Mouse (Mus musculus): ENCODE measurements at regions not wholly inside any gene's neighbourhood (a gene's known extent, or its start where the extent isn't known, plus 50 kb on each side); places are given as distances from the start of the nearest gene placed in this dataset.

DNA sequence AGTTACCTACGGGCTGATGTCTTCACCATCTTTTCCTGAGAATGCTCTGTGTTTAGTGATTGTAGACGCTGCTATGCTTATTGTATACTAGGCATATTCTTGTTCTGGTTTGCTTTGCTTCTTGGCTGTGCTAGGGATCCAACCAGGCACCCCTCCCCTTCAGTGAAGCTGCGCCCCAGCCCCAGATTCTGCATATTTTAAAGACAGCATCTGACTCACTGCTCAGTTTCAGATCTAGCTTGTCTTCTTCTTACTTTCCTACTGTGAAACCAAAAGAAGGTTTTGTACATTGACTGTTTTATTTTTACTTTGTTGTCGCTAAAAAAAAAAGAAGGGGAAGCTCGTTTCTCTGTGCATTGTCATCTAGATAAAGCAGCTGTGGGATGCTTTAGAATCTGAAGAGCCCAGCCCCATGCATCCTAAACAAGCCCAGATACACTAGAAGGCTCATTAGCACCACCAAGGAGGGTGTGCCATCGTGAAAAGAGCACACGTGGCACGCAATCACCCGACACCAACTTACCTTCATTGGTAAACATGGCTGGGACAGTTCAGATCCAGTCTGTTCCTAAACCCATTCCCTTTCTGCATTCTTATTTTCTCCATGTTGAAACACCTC lies 83.7 kb upstream of the Phyhipl start:
- no peak for DNase-seq (ENCODE audit: low spot score in 2 of 2)

- DNase-seq (ENCODE audit: low spot score in 2 of 2): no peak
Measured at GRCm38 (mm10) chr10:70738686-70739085, 82.9 kb upstream of the Phyhipl start.

GRCm38 (mm10) chr10:70733956-70734355 lies 78.2 kb upstream of the Phyhipl start:
- DNase-seq (ENCODE audit: low spot score in 2 of 2): no peak

GRCm38 (mm10) chr10:70733478-70733877 lies 77.7 kb upstream of the Phyhipl start:
- DNase-seq (ENCODE audit: low spot score in 2 of 2): no peak

GRCm38 (mm10) chr10:70725091-70725490 lies 69.3 kb upstream of the Phyhipl start:
- DNase-seq (ENCODE audit: low spot score in 2 of 2): no peak

GRCm38 (mm10) chr10:70722783-70723182 lies 67.0 kb upstream of the Phyhipl start:
- DNase-seq (ENCODE audit: low spot score in 2 of 2): no peak

- no peak for DNase-seq (ENCODE audit: low spot score in 2 of 2)
Measured at GRCm38 (mm10) chr10:70722381-70722780, 66.6 kb upstream of the Phyhipl start.

DNA sequence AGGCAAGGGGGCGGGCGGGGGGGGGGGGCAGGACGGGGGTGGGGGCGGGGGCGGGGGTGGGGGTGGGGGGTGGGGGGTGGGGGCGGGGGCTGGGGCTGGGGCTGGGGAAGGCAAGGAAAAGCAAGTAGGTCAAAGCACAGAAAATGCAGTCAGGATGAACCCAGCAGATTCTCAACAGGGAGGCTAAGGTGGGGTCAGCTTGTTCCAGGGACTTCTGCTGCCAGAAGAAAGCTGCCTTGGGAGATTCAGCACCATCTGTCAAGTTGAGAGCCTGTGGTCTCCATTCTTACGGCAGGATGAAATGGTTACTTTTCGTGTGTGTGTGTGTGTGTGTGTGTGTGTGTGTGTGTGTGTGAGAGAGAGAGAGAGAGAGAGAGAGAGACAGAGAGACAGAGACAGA lies 61.7 kb upstream of the Phyhipl start:
- DNase-seq (ENCODE audit: low spot score in 2 of 2): no peak

DNA sequence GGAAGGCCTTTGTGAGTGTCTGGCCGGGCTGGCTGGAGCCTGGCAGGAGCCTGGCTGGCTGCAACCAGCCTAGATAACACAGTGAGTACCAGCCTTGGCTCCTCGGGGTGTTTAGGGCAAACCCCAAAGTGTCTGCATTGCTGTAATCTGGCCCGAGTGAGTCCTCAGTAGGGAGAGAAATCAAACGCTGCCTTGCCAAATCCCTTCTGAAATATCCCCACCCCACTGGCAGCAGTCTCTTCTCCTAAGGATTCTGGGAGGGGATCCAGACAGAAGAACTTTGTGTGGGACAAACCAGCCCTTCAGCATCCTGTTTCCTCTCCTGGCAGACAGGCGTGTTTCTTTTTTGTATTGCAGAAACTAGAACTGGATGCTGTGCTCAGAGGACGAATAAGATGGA lies 61.3 kb upstream of the Phyhipl start:
- DNase-seq (ENCODE audit: low spot score in 2 of 2): peak in 1 of 2 experiments; percentile 46

- DNase-seq (ENCODE audit: low spot score in 2 of 2): no peak
Measured at GRCm38 (mm10) chr10:70713306-70713705, 57.5 kb upstream of the Phyhipl start.

DNA sequence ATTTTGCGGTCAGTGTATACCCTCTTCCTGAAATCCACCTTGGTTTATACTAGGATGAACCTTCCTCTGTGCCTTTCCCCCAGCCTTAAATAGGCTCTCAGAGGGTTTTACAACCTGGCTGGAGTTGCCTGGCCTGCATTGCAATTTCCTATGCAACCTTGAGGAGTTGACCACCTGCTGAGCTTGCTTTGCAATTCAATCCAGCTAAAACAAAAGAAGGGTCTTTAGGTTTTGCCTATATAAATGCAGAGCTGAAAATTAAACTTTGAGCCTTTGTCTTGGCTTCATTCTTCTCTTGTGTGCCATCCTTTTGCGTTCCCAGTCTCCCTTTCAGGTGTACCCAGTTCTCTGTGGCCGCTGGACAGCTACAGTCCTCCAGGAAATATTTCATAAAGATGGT lies 53.0 kb upstream of the Phyhipl start:
- DNase-seq (ENCODE audit: low spot score in 2 of 2): no peak
